Mouse (Mus musculus): ENCODE measurements around the gene Wdr6. TPM values are rescaled to one million over a fixed set of nuclear protein-coding genes. Genes with fewer than 3 reads are reported as not detected.
A peak's percentile ranks its signal among the peaks of the same experiment; 100 is the strongest.

Wdr6 gene
- polyA plus RNA-seq, 1 experiment from 2014 or later: 235 TPM

- Histone ChIP-seq H3K9ac (replicated peaks) (no peak overlapping the region), H3K27ac (replicated peaks) (no peak overlapping the region), H3K4me1 (peaks cover 33% of the 10 kb centered on the region), H3K9me3 (no peaks in the 10 kb centered on the region), H3K27me3 (no peaks in the 10 kb centered on the region), H3K36me3 (no peaks in the 10 kb centered on the region), H3K4me3 (no peak overlapping the region), H3K4me2 (replicated peaks) (no peak overlapping the region)
- WGBS: 65% methylated on average over 4 of the region's 4 CpGs
- no peak for ATAC-seq (replicated peaks)
These were observed 12.9 kb upstream of the Wdr6 start for GRCm38 (mm10) chr9:108591462-108591861.

GRCm38 (mm10) chr9:108589229-108589628 is 10.7 kb upstream of the Wdr6 start:
- WGBS: 74% methylated on average over 5 of the region's 5 CpGs
- no peak for ATAC-seq (replicated peaks)
- H3K36me3 ChIP-seq: no peaks in the 10 kb centered on the region
- H3K27me3 ChIP-seq: no peaks in the 10 kb centered on the region
- no peak overlapping the region for H3K4me2 ChIP-seq (replicated peaks)
- peaks cover 30% of the 10 kb centered on the region for H3K4me1 ChIP-seq
- no peaks in the 10 kb centered on the region for H3K9me3 ChIP-seq
- no peak overlapping the region for H3K4me3 ChIP-seq
- H3K27ac ChIP-seq (replicated peaks): peak overlapping the region; percentile 94
- no peak overlapping the region for H3K9ac ChIP-seq (replicated peaks)

GRCm38 (mm10) chr9:108587571-108588180 is 9.1 kb upstream of the Wdr6 start:
- under 1% methylated on average over 14 of the region's 14 CpGs for WGBS
- ATAC-seq (replicated peaks): peak; percentile 97
- H3K4me1 ChIP-seq: peaks cover 30% of the 10 kb centered on the region
- H3K27ac ChIP-seq (replicated peaks): peak overlapping the region; percentile 94
- H3K9ac ChIP-seq (replicated peaks): peak overlapping the region; percentile 31; the same call in 1 of the 2 replicates
- H3K27me3 ChIP-seq: no peaks in the 10 kb centered on the region
- H3K9me3 ChIP-seq: no peaks in the 10 kb centered on the region
- peak overlapping the region; percentile 13 for H3K4me3 ChIP-seq
- no peaks in the 10 kb centered on the region for H3K36me3 ChIP-seq
- peak overlapping the region; percentile 46 for H3K4me2 ChIP-seq (replicated peaks)

DNA sequence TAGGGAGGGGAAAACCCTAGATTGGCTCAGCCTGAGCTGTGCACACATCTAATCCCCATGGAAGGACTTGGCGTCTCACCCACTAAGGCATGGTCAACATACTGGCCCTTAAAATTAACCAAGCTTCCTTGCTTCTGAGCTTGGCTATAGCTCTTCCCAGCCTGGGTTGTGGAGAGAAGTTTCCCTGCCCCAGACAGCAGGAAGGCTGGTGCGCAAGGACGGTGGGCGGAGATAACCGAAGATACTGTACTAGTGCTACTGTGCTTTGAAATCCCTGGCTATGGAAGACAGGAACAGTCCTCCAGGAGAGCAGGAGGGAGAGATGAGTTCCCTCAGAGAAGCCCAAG is 778 bp upstream of the Wdr6 start:
- peak overlapping the region; percentile 88 for H3K27ac ChIP-seq (replicated peaks)
- no peak for ATAC-seq (replicated peaks)
- WGBS: 73% methylated on average over 5 of the region's 5 CpGs

DNA sequence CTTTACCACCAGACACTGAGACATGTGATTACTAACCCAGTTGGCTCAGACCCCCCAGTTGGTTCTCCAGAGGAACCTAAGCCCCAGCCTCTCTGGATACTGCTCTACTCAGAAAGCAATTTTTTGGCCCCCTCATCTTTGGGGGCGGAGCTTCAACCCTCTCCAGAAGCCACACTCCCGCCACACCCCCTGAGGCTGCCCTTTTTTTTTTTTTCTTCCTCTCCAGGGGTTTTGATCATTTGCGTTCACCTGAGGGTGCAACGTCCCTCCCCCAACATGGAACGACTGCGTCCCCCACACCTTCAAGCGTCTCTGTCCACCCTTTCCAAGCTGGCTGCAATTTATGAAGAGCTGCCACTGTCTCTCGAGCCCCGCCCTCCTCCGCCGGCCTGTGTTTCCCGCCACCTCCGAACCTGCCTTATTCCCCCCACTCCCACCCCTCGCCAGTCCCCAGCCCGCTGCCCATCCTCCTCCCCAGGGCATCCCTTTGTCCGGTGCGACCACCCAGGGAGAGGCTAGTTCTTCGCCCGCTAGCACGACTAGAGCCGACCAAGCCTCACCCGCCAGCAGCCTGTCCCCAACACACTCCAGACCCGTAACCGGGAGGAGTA is 500 bp downstream of the Wdr6 start:
- Histone ChIP-seq H3K36me3 (peaks cover 12% of the 10 kb centered on the region), H3K4me3 (peak overlapping the region; percentile 60), H3K4me2 (replicated peaks) (peak overlapping the region; percentile 62), H3K4me1 (peaks cover 55% of the 10 kb centered on the region), H3K27ac (replicated peaks) (peak overlapping the region; percentile 88), H3K9me3 (no peaks in the 10 kb centered on the region), H3K27me3 (no peaks in the 10 kb centered on the region), H3K9ac (replicated peaks) (peak overlapping the region; percentile 75)
- peak; percentile 3; the same call in 1 of the 2 replicates for ATAC-seq (replicated peaks)
- under 1% methylated on average over 24 of the region's 24 CpGs for WGBS

More for the DNA sequence above, 778 bp upstream of the Wdr6 start:
- H3K36me3 ChIP-seq: peaks cover 6% of the 10 kb centered on the region
- peak overlapping the region; percentile 75 for H3K9ac ChIP-seq (replicated peaks)
- H3K27me3 ChIP-seq: no peaks in the 10 kb centered on the region
- peaks cover 46% of the 10 kb centered on the region for H3K4me1 ChIP-seq
- H3K4me3 ChIP-seq: peak overlapping the region; percentile 60
- H3K9me3 ChIP-seq: no peaks in the 10 kb centered on the region
- H3K4me2 ChIP-seq (replicated peaks): peak overlapping the region; percentile 62

DNA sequence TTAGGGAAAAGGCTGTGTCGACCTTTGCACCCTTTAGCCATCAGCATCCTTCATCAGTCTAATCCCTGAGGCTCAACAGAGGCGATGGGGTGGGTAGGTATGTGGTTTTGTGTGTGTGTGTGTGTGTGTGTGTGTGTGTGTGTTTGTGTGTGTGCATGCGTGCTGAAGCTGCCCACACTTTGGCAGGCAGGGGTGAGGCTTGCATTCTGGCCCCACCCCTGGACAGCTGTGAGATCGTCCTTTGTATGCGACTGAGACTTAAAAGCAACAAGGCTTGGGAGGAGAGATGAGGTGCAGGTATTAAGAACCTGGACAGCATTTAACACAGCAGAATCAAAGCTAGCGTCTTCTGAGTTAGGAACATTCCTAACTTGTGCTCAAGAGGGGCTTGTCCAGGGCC is 1.5 kb downstream of the Wdr6 start:
- H3K4me3 ChIP-seq: peak overlapping the region; percentile 60
- ATAC-seq (replicated peaks): no peak
- H3K4me2 ChIP-seq (replicated peaks): peak overlapping the region; percentile 62
- peak overlapping the region; percentile 75 for H3K9ac ChIP-seq (replicated peaks)
- no peaks in the 10 kb centered on the region for H3K9me3 ChIP-seq
- 41% methylated on average over 6 of the region's 6 CpGs for WGBS
- H3K36me3 ChIP-seq: peaks cover 22% of the 10 kb centered on the region
- H3K27me3 ChIP-seq: no peaks in the 10 kb centered on the region
- H3K27ac ChIP-seq (replicated peaks): peak overlapping the region; percentile 88; the same call in 1 of the 2 replicates
- H3K4me1 ChIP-seq: peaks cover 55% of the 10 kb centered on the region

- Histone ChIP-seq H3K27ac (replicated peaks) (no peak overlapping the region), H3K27me3 (no peaks in the 10 kb centered on the region), H3K9me3 (no peaks in the 10 kb centered on the region), H3K4me2 (replicated peaks) (no peak overlapping the region), H3K9ac (replicated peaks) (no peak overlapping the region), H3K4me1 (peaks cover 59% of the 10 kb centered on the region), H3K4me3 (no peak overlapping the region), H3K36me3 (peaks cover 35% of the 10 kb centered on the region)
- WGBS: 91% methylated on average over 37 of the region's 37 CpGs
- no peak for ATAC-seq (replicated peaks)
These were observed 2.9 kb downstream of the Wdr6 start for GRCm38 (mm10) chr9:108575321-108576297.

DNA sequence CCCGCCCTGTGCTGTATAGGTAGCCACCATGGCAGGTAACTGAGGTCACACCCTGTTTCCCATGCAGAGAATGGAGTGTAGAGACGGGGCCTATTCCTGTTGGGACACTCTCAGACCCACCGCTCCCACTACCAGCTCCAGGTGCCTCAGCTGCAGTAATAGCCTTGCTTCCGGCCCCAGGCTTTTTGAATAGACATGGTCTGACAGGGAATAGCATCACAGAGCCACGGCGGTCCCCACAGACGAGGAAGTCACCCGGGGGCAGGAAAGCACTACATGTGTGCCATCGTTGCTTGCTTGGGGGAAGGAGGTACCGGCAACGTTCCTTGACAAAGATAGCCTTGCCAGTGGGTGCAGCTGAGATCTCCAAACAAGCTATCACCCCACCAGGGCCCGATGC is 3.6 kb downstream of the Wdr6 start:
- no peaks in the 10 kb centered on the region for H3K27me3 ChIP-seq
- peaks cover 35% of the 10 kb centered on the region for H3K36me3 ChIP-seq
- H3K27ac ChIP-seq (replicated peaks): no peak overlapping the region
- H3K9ac ChIP-seq (replicated peaks): no peak overlapping the region
- H3K4me1 ChIP-seq: peaks cover 66% of the 10 kb centered on the region
- WGBS: 90% methylated on average over 12 of the region's 12 CpGs
- no peak overlapping the region for H3K4me2 ChIP-seq (replicated peaks)
- H3K4me3 ChIP-seq: no peak overlapping the region
- no peaks in the 10 kb centered on the region for H3K9me3 ChIP-seq
- no peak for ATAC-seq (replicated peaks)

GRCm38 (mm10) chr9:108573774-108574690 is 4.5 kb downstream of the Wdr6 start:
- H3K9ac ChIP-seq (replicated peaks): no peak overlapping the region
- H3K4me3 ChIP-seq: no peak overlapping the region
- H3K36me3 ChIP-seq: peaks cover 35% of the 10 kb centered on the region
- 52% methylated on average over 26 of the region's 26 CpGs for WGBS
- H3K27ac ChIP-seq (replicated peaks): no peak overlapping the region
- H3K9me3 ChIP-seq: no peaks in the 10 kb centered on the region
- ATAC-seq (replicated peaks): no peak
- H3K27me3 ChIP-seq: no peaks in the 10 kb centered on the region
- H3K4me2 ChIP-seq (replicated peaks): no peak overlapping the region
- H3K4me1 ChIP-seq: peaks cover 67% of the 10 kb centered on the region

DNA sequence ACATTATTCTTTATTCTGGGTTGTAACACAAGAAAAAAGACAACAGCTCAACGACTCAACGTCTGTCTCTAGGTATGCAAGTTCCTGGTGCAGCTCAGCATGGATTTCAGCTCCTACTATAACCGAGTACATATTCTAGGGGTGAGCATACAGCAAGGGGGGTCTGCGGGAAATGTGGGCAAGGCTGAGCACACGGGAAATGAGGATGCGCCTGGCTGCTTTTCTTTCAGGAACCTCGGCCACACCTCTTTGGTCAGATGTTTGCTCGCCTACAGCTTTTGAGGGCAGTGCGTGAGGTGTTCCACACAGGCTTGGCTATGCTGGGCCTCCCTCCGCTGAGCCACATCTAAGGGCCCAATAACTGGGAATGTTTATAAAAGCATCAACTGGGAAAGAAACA is 6.2 kb downstream of the Wdr6 start:
- WGBS: 87% methylated on average over 10 of the region's 10 CpGs

DNA sequence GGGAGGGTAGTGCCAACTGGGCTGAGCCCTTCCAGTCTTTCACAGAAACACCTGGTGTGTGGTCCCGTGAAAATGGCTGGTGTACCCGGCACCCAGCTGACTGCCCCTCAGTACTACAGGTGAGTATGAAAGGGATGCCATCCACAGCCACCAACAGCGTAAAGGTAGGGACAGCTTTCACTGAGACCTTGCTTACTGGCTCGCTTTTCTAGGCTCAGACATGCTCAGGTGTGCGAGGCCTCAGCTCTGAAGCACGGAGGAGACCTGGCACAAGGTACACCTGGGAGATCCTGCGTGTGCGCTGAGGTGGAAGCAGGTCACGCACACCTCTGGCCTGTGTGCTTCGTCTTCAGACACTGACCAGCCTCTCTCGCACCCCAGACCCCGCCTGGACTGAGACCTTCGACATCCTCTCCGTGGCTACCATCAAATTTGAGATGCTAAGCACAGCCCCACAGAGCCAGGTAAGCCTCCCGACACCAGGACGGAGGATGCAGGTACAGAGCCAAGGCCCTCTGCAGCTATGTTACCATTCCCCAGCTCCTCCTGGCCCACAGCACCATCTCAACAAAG is 7.1 kb downstream of the Wdr6 start:
- no peak for ATAC-seq (replicated peaks)
- WGBS: 93% methylated on average over 16 of the region's 16 CpGs
- H3K9me3 ChIP-seq: no peaks in the 10 kb centered on the region
- no peak overlapping the region for H3K27ac ChIP-seq (replicated peaks)
- H3K36me3 ChIP-seq: peaks cover 35% of the 10 kb centered on the region
- H3K4me1 ChIP-seq: peaks cover 65% of the 10 kb centered on the region
- H3K4me2 ChIP-seq (replicated peaks): no peak overlapping the region
- no peaks in the 10 kb centered on the region for H3K27me3 ChIP-seq
- H3K9ac ChIP-seq (replicated peaks): no peak overlapping the region
- H3K4me3 ChIP-seq: no peak overlapping the region

More for the DNA sequence above, 6.2 kb downstream of the Wdr6 start:
- Histone ChIP-seq H3K4me1 (peaks cover 73% of the 10 kb centered on the region), H3K27ac (replicated peaks) (no peak overlapping the region), H3K9ac (replicated peaks) (no peak overlapping the region), H3K4me2 (replicated peaks) (no peak overlapping the region), H3K27me3 (no peaks in the 10 kb centered on the region), H3K4me3 (no peak overlapping the region), H3K9me3 (no peaks in the 10 kb centered on the region), H3K36me3 (peaks cover 35% of the 10 kb centered on the region)
- ATAC-seq (replicated peaks): no peak

Measured in forebrain, embryonic 15.5 days (tissue).